Mouse (Mus musculus): ENCODE data around the gene Dnaja3. TPM values are rescaled to one million over a fixed set of nuclear protein-coding genes. Genes with fewer than 3 reads are reported as not detected.

Dnaja3 gene
- 26.9 and 37.2 TPM in 2 replicates for polyA plus RNA-seq (2012; rRNA removed)

GRCm38 (mm10) chr16:4639831-4640237 lies at the start of gene Dnaja3, which contains the start of gene Vasn:
TSS of gene Dnaja3 (plus strand) at chr16:4639989.
TSS of gene Vasn (plus strand) at chr16:4639941.
- no peak for DNase-seq (ENCODE audit: low read depth)

- DNase-seq (ENCODE audit: low read depth), result no peak
Observed at GRCm38 (mm10) chr16:4590236-4590635, 49.6 kb upstream of the Dnaja3 start.

- no peak for DNase-seq (ENCODE audit: low read depth)
Observed at GRCm38 (mm10) chr16:4592909-4593875, 46.6 kb upstream of the Dnaja3 start.

DNA sequence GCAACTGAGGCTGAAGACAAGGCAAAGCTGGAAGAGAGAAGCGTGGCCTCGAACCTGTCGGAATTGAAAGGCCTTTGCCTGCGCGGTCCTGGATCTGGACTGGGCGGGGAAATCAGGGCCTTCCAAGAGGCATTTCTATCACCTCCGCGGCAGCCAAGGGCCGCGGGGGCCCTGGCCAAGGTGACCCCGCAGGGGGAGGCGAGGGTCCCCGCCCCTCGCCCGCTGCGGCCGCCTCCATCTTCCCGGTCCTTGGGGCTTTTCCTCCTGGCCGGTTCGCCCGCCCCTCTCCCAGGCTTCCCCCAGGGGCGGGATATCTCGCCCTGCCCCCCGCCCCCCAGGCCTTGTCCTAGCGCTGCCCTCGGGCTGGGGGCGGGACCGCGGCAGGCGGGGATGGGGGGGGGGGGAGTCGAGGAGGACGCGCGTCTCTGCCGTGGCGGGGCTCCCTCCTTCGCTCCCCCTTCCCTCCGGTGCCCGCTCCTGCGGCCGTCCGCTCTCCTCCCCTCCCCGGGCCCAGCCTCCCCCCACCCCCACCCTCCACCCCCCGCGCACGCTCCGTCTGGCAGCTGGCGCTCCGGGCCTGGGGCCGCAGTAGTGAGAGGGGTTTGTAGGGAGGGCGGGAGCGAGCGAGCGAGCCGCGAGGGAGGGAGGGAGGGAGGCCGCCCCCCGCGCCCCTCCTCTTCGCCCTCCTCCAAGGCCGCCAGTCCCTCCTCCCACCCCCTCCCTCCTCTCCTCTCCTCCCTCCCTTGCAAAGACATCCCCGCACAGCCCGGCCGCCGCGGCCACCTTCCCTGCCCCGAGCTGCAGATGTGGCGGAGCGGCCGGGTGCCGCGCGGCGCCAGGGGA lies 45.6 kb upstream of the Dnaja3 start, which contains the start of gene Glis2:
Gene Glis2, plus strand, starts transcription at position 743 of the 843 bp plus-strand sequence.
- DNase-seq (ENCODE audit: low read depth), result no peak

- no peak for DNase-seq (ENCODE audit: low read depth)
Observed at GRCm38 (mm10) chr16:4594814-4595526, 44.8 kb upstream of the Dnaja3 start.

GRCm38 (mm10) chr16:4595527-4595963 lies 44.2 kb upstream of the Dnaja3 start:
- no peak for DNase-seq (ENCODE audit: low read depth)

GRCm38 (mm10) chr16:4596141-4596728 lies 43.6 kb upstream of the Dnaja3 start:
- no peak for DNase-seq (ENCODE audit: low read depth)

- no peak for DNase-seq (ENCODE audit: low read depth)
Observed at GRCm38 (mm10) chr16:4596836-4597235, 43.0 kb upstream of the Dnaja3 start.

DNA sequence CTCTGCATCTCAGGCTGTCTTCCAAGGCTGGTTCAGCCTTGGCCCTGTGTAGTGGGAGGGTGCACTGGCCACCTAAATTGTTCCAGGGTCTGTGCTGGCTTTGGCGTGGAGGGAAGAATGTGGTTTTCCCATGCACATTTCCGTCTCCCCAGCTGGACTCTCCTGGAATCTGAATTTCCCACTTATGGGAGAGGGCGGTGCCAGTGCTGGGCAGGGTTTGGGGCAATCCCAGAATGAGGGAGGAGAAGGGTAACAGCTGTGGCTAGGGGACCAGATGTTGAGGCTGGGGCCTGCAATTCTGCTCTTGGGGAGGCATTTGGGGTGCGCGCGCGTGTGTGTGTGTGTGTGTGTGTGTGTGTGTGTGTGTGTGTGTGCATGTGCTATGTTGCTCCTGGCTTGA lies 42.5 kb upstream of the Dnaja3 start:
- DNase-seq (ENCODE audit: low read depth), result no peak

- no peak for DNase-seq (ENCODE audit: low read depth)
Observed at GRCm38 (mm10) chr16:4598041-4598440, 41.7 kb upstream of the Dnaja3 start.

DNA sequence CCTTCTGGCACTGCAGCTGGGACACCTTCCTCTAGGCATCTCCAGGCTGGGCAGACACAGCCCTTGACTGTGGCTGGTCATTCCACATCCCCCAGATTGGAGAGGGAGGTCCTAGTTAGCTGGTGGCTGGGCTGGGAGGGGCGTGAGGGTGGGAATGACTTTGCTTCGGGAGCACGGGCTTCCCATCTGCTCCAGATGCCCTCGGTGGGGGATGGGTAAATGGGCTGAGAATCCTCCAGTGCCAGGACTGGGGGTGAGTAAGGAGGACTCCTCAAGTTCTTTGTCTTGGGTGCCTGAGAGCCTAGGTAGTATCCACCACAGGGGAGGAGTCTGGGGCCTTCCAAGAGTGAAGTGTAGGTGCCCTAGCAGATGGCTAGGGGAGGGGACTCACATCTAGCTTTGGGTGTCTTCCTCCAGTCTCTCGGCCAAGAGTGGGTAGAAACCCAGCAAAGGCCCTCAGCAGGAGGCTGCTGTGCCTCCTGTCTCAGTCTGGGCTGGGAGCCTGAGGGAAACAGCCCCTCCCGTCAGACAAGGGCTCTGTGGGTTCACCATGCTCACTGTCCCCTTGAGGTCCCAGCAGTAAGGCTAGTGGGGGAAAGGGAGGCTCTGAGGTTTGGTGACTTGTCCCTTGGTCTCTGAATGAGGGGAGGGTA lies 40.8 kb upstream of the Dnaja3 start:
- DNase-seq (ENCODE audit: low read depth), result no peak

DNA sequence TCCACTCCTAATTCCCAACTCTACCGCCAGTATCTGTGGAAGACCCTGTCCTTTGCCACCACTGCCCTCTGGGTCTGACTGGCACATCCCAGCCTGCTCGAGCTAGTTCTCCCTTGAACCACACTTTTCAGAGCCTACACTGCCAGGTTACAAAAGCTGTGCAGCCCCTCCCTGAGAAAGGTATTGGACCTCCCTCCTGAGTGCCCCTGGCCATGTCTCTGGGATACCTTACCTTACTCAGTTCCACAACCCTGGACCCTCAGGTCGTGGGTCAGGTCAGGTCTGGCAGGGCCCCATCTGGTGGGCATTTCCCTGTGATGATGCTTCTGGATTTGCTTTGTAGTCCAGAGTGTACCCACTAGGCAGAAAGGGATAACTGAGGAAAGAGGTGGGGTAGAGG lies 40.2 kb upstream of the Dnaja3 start:
- DNase-seq (ENCODE audit: low read depth), result no peak

DNA sequence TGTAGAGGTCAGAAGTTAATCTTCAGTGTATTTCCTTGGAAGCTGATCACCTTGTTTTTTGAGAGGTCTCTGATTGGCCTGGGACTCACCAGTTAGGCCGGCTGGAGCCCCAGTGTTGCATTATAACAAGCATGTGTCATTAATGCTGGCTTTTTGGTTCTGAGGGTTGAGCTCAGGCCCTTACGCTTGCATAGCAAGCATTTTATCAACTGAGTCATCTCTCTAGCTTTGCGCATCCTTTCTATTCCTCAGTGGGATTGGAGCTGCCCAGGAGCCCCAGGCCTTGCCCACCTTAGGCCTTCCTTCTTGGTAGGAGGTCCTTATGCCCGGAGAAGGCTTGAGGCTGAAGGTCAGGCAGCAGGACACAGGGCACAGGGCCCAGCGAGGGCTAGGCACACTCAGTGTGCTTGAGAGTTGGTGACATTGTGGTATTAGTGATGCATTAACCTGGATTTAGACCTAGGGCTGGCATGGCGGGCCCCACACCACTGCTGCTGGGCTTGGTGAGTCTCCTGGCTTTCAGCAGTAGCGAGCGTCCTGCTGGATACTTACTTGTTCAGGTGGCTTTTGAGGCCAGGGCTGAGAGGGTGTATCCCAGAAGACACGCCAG lies 39.0 kb upstream of the Dnaja3 start:
- no peak for DNase-seq (ENCODE audit: low read depth)

DNA sequence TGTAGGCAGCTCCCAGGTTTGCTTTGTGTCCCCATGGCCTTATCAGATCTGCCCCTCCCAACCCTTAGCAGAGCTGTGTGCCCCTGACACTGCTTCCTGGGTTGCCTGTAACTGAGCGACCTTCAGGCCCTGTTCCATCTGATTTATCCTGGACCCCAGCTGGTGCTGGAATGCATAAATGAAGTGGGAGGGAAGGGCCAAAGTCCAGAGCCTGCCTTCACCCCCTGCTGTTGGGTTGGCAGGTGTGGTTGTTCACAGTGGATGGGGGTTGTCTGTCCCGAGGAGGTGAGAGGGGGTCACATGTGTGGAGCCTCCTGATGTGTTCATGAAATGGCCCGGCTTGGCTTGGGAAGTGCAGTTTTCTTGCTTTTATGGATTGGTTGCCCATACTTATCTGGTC lies 37.6 kb upstream of the Dnaja3 start:
- no peak for DNase-seq (ENCODE audit: low read depth)

- DNase-seq (ENCODE audit: low read depth), result no peak
Observed at GRCm38 (mm10) chr16:4602766-4603452, 36.9 kb upstream of the Dnaja3 start.

DNA sequence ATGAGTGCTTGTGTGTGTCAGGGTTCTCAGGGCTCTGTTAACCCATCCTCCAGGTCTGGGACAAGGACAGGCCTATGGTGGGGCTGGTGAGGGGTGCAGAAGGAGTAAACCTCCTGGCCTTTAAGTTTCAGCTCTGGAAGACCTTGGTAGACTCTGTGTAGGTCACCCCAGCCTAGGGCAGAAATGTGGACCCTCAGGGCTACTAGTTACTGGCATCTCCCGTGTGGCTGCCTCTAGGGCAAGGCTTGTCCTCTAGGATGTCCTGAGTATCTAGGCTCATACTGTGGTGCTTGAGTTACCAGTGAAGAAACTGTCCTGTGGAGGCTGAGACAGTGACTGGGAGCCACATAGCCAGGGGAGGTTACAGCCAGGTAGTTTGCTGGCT lies 36.3 kb upstream of the Dnaja3 start:
- no peak for DNase-seq (ENCODE audit: low read depth)

DNA sequence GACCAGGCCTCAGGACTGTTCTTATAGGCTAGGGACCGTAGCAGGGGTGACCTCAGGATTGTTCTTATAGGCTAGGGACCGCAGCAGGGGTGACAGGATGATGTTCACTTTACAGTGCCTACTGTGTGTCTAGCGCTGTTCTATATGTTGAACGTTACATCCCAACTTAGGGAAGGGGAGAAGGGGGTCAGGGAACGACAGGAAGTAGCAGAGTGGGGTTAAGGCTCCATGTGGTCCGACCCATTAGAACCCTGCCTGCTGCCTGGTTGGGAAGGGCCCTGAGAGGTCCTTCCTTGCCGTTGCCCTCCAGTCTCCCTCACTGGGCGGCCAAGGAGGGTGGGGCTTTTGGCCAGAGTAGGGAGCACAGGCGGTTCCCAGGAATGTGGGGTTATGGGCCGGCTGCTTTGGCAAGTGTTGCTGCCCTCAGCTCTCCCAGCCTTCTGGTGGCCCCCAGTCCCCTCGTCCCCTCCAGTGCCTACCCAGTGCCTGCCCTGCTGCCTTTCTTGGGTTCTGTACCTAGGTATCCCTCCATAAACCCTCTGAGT lies 35.4 kb upstream of the Dnaja3 start:
- DNase-seq (ENCODE audit: low read depth), result no peak

- no peak for DNase-seq (ENCODE audit: low read depth)
Observed at GRCm38 (mm10) chr16:4605514-4606131, 34.2 kb upstream of the Dnaja3 start.

Measured in gonadal fat pad, adult 2 months (tissue).